Mouse (Mus musculus) midbrain, embryonic 15.5 days (tissue): ENCODE measurements around the gene Afdn. TPM values are rescaled to one million over a fixed set of nuclear protein-coding genes. Genes with fewer than 3 reads are reported as not detected.
A peak's percentile ranks its signal among the peaks of the same experiment; 100 is the strongest.
"Not testable (repeated sequence)": the region's sequence is repeated elsewhere in the genome, so short reads cannot be mapped to it uniquely, and the experiment has no call there.

Source experiments
- ATAC-seq: fragments of 200-750 bp; cut with Nextera tagmentation; replicated peaks from 2 replicates; pipeline ENCODE4 v1.8.0; 2017; ENCODE audit warnings: moderate TSS enrichment
- H3K27ac ChIP-seq: fragments of 300-500 bp; sonication (generic); 2 replicates; pipeline ENCODE4 v1.5.1; 2015; ENCODE audit warnings: mild to moderate bottlenecking, inconsistent platforms
- H3K27me3 ChIP-seq: fragments of 300-500 bp; sonication (generic); replicated peaks from 2 replicates; pipeline ENCODE4 v1.6.1; 2015; ENCODE audit warnings: inconsistent platforms
- H3K36me3 ChIP-seq: fragments of 300-500 bp; sonication (generic); replicated peaks from 2 replicates; pipeline ENCODE4 v1.6.1; 2015; ENCODE audit warnings: inconsistent platforms
- H3K4me1 ChIP-seq: fragments of 300-500 bp; sonication (generic); 2 replicates; pipeline ENCODE4 v1.6.1; 2015; ENCODE audit warnings: inconsistent platforms
- H3K4me2 ChIP-seq: fragments of 300-500 bp; sonication (generic); 2 replicates; pipeline ENCODE4 v1.6.1; 2015; ENCODE audit warnings: inconsistent platforms, mild to moderate bottlenecking, moderate library complexity
- H3K4me3 ChIP-seq: fragments of 300-500 bp; sonication (generic); 2 replicates; pipeline ENCODE4 v1.5.1; 2015; ENCODE audit warnings: mild to moderate bottlenecking, inconsistent platforms
- H3K9ac ChIP-seq: fragments of 300-500 bp; sonication (generic); 2 replicates; pipeline ENCODE4 v1.6.1; 2015; ENCODE audit warnings: mild to moderate bottlenecking, inconsistent platforms
- H3K9me3 ChIP-seq: fragments of 300-500 bp; sonication (generic); 2 replicates; pipeline ENCODE4 v1.6.1; 2016; ENCODE audit warnings: inconsistent platforms
- WGBS: fragments of 180-500 bp; shearing (Covaris S2); methylation state at CpG from one replicate; pipeline ENCODE4 v1.1.7; 2015; ENCODE audit warnings: mixed read lengths; 5-methylcytosine and 5-hydroxymethylcytosine counted together
- polyA plus RNA-seq: library from polyadenylated mRNA; unstranded; fragments of >200 nt; fragmentation: Nextera tagmentation; extraction: Ambion mirVana; gene quantifications from 2 replicates; pipeline ENCODE4 v1.2.1, GENCODE M21; 2015

Afdn gene
- polyA plus RNA-seq, 1 experiment from 2014 or later, result 164 TPM

DNA sequence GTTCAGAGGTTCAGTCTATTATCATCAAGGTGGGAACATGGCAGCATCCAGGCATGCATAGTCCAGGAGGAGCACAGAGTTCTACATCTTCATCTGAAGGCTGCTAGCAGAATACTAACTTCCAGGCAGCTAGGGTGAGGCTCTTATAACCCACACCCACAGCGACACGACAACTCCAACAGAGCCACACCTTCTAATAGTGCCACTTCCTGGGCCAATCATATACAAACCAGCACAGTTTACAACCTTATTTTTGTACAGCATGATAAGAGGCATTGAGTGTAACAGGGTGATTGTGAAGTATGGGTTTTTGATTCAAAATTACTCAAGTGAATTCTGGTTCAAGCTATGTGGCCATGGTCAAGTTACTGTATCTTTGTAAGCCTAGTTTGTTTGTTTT, 29.7 kb downstream of the Afdn start:
- H3K9me3 ChIP-seq, H3K36me3 ChIP-seq, ATAC-seq, H3K27me3 ChIP-seq, H3K27ac ChIP-seq, H3K4me1 ChIP-seq, H3K4me3 ChIP-seq, H3K4me2 ChIP-seq, H3K9ac ChIP-seq: not testable (repeated sequence)
- 92% methylated on average over 2 of the region's 2 CpGs for WGBS

DNA sequence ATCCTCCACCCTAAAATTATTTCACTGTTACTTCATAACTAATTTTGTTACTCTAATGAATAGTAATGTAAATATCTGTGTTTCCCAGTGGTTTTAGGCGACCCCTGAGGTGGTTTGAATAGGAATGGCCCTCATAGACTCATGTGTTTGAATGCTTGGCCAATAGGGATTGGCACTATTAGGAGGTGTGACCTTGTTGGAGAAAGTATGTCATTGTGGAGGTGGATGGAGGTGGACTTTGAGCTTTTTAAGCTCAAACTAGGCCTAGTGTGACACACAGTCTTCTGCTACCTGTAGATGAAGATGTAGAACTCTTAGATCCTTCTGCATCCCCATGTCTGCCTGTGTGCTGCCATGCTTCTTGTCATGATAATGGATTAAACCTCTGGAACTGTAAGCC, 37.4 kb downstream of the Afdn start:
- Histone ChIP-seq H3K36me3 (no peaks in the 10 kb centered on the region), H3K4me2 (no peak overlapping the region), H3K9me3 (no peaks in the 10 kb centered on the region), H3K27ac (no peak overlapping the region), H3K9ac (no peak overlapping the region), H3K4me3 (no peak overlapping the region), H3K4me1 (no peaks in the 10 kb centered on the region), H3K27me3 (no peaks in the 10 kb centered on the region)
- 80% methylated on average over 1 of the region's 1 CpGs for WGBS
- no peak for ATAC-seq

DNA sequence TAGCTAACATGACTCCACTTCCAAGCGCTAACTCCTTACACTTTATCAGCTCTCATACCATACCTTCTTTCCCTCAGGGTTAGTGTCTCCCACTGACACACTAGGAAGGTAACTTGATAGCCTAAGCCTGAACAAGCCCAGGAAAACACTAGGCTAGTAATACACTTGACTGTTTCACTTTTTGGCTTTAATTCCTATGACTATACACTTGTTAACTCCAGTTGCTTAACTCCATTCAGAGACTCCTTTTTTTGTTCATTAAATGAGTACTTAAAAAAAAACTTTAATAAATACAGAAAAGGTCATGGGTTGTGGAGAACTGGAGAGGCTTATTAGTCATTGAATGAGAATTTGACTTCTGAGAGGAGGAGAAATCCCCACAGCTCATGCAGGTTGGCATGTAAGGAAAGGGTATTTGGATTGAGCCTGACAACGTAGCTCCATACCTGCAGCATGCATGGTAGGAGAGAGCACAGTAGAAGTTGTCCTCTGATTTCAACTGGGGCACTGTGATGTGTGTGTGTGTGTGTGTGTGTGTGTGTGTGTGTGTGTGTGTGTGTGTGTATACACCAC, 42.6 kb downstream of the Afdn start:
- Histone ChIP-seq H3K4me1 (no peaks in the 10 kb centered on the region), H3K4me2 (no peak overlapping the region), H3K9ac (no peak overlapping the region), H3K27me3 (no peaks in the 10 kb centered on the region), H3K36me3 (peaks cover 6% of the 10 kb centered on the region), H3K9me3 (no peaks in the 10 kb centered on the region), H3K27ac (no peak overlapping the region), H3K4me3 (no peak overlapping the region)
- 79% methylated on average over 2 of the region's 2 CpGs for WGBS
- ATAC-seq, result no peak

DNA sequence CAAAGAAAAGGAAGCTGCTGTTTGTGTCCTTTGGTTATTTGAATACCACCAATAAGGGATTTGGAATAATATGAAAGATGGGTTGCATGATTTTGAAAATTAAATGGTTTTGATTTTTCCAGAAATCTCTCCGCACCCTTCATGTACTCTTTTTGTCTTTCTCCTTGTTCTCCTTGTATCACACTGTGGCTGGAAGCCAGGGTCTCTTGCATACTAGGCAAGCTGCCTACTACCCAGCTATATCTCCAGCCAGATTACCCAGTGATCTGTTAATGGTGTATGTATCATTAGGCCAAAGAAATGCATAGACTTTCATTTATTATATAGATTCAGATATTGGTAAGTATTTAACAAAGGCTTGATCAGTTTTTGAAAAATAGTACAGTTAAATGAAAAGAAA, 45.7 kb downstream of the Afdn start:
- H3K36me3 ChIP-seq, result peaks cover 16% of the 10 kb centered on the region
- ATAC-seq, result no peak
- WGBS, result 96% methylated on average over 1 of the region's 1 CpGs

DNA sequence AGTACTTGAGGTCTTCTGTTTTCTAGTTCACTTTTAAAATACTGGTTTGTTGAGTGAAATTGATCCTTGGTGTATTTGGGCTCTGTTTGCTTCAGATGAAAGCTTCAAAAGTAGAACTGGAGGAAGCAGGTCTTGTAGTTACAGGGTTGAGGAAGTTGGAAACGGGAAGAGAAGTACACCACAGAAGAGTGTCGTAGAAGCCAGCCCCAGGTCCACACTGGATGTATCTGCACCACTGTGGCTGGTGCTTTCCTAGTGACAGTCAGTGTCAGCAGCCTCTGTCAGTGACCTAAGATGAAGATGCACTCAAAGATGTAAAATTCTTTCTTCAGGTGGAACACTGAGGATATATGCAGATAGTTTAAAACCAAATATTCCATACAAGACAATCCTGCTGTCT, 57.5 kb downstream of the Afdn start:
- no peaks in the 10 kb centered on the region for H3K4me1 ChIP-seq
- ATAC-seq, result no peak
- WGBS, result 92% methylated on average over 2 of the region's 2 CpGs
- no peaks in the 10 kb centered on the region for H3K27me3 ChIP-seq
- no peak overlapping the region for H3K4me2 ChIP-seq
- peaks cover 3% of the 10 kb centered on the region; the same call in 1 of the 2 replicates for H3K36me3 ChIP-seq
- H3K9ac ChIP-seq, result no peak overlapping the region
- H3K4me3 ChIP-seq, result no peak overlapping the region
- no peaks in the 10 kb centered on the region for H3K9me3 ChIP-seq
- H3K27ac ChIP-seq, result no peak overlapping the region

More for the DNA sequence above, 45.7 kb downstream of the Afdn start:
- Histone ChIP-seq H3K9ac (no peak overlapping the region), H3K4me3 (no peak overlapping the region), H3K27ac (no peak overlapping the region), H3K27me3 (no peaks in the 10 kb centered on the region), H3K4me1 (no peaks in the 10 kb centered on the region), H3K4me2 (no peak overlapping the region), H3K9me3 (no peaks in the 10 kb centered on the region)

DNA sequence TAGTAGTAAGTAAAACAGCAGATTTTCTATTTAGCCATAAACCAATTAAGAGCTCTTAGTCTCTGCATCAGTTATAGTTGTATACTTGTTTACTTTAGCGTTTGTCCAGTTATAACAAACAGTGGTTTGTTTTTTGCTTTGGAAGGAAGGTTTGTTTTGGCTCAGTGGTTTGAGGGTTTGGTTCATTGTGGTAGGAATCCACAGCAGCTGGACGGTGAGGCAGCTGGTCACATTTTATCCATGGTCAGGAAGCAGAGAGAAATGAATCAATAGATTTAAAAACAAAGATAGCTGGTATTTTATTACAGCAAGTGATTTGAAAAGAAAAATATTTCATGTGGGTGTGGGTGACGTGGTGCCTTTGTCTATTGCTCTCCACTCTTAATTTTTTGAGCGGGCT, 59.0 kb downstream of the Afdn start:
- H3K4me3 ChIP-seq, result no peak overlapping the region
- H3K36me3 ChIP-seq, result 0 out of 2 replicates have a peak, but pooled peaks cover 3% of the 10 kb centered on the region
- WGBS, result 96% methylated on average over 4 of the region's 4 CpGs

DNA sequence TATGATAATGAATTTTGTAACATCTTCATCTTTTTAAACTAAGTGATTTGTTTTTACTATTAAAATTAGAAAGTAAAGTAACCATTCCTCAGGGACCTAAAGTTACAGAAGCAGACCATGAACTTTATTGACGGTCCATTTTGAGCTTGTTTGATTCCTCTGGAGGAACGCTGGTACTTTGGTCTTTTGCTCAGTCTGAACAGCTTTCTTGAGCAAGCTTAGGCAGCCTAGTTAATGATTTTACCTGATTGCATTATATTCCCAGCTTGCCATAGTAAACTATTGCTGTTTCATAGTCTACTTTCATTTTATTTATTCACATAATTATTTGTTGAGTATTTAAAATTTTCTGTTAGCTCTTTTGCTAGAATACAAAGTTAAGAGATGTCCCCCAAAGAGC, 60.3 kb downstream of the Afdn start:
- no peak overlapping the region for H3K4me2 ChIP-seq
- H3K27ac ChIP-seq, result no peak overlapping the region
- ATAC-seq, result no peak
- H3K36me3 ChIP-seq, result 0 out of 2 replicates have a peak, but pooled peaks cover 3% of the 10 kb centered on the region
- no peaks in the 10 kb centered on the region for H3K4me1 ChIP-seq
- no peak overlapping the region for H3K4me3 ChIP-seq
- H3K9ac ChIP-seq, result no peak overlapping the region
- no peaks in the 10 kb centered on the region for H3K9me3 ChIP-seq
- WGBS, result 98% methylated on average over 2 of the region's 2 CpGs
- no peaks in the 10 kb centered on the region for H3K27me3 ChIP-seq

More for the DNA sequence above, 59.0 kb downstream of the Afdn start:
- H3K27me3 ChIP-seq, result no peaks in the 10 kb centered on the region
- no peak for ATAC-seq
- H3K9me3 ChIP-seq, result no peaks in the 10 kb centered on the region
- H3K4me2 ChIP-seq, result no peak overlapping the region
- H3K4me1 ChIP-seq, result no peaks in the 10 kb centered on the region
- H3K27ac ChIP-seq, result no peak overlapping the region
- H3K9ac ChIP-seq, result no peak overlapping the region

DNA sequence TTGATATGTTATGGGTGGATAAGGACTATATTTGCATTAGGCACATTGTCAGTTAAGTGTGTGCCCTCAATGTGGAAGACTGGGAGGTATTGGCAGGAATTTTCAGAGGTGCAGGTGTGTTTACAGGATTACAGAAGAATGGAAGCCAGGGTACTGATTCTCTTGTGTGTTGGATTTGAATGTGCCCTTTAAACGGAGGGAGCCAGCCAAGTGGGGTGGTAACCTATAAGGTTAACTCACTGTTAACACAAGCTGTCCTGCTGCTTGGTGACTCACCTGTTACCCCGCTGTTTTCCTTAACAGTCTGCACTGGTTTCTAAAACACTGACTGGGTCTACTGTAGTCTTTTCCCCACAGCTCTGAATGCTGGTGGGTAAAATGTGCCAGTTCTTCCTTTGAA, 65.1 kb downstream of the Afdn start:
- H3K4me2 ChIP-seq, result no peak overlapping the region
- H3K9ac ChIP-seq, result no peak overlapping the region
- no peaks in the 10 kb centered on the region for H3K9me3 ChIP-seq
- no peaks in the 10 kb centered on the region for H3K4me1 ChIP-seq
- 88% methylated on average over 2 of the region's 2 CpGs for WGBS
- H3K36me3 ChIP-seq, result peaks cover 13% of the 10 kb centered on the region; the same call in 1 of the 2 replicates
- no peak overlapping the region for H3K27ac ChIP-seq
- ATAC-seq, result no peak
- H3K4me3 ChIP-seq, result no peak overlapping the region
- no peaks in the 10 kb centered on the region for H3K27me3 ChIP-seq

DNA sequence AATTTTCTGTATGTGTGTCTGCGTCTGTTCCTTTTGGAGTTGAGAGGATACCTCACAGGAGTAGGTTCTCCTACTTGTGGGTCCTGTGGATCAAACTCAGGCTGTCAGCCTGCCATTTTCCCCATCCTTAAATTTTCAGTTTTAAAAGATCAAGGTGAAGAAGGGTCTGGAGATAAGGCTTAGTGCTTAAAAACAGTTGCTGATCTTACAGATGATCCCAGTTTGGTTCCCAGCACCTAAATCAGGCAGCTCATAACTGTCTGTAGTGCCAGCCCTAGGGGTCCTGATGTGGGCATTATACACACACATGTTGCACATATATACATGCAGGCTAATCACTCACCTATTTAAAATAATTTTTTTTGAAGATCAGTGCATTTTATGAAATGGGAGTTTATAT, 69.9 kb downstream of the Afdn start:
- H3K4me3 ChIP-seq, result no peak overlapping the region
- H3K4me1 ChIP-seq, result no peaks in the 10 kb centered on the region
- ATAC-seq, result no peak
- H3K4me2 ChIP-seq, result no peak overlapping the region
- H3K9ac ChIP-seq, result no peak overlapping the region
- H3K27me3 ChIP-seq, result no peaks in the 10 kb centered on the region
- no peaks in the 10 kb centered on the region for H3K9me3 ChIP-seq
- peaks cover 35% of the 10 kb centered on the region for H3K36me3 ChIP-seq
- no peak overlapping the region for H3K27ac ChIP-seq
- 94% methylated on average over 1 of the region's 1 CpGs for WGBS

DNA sequence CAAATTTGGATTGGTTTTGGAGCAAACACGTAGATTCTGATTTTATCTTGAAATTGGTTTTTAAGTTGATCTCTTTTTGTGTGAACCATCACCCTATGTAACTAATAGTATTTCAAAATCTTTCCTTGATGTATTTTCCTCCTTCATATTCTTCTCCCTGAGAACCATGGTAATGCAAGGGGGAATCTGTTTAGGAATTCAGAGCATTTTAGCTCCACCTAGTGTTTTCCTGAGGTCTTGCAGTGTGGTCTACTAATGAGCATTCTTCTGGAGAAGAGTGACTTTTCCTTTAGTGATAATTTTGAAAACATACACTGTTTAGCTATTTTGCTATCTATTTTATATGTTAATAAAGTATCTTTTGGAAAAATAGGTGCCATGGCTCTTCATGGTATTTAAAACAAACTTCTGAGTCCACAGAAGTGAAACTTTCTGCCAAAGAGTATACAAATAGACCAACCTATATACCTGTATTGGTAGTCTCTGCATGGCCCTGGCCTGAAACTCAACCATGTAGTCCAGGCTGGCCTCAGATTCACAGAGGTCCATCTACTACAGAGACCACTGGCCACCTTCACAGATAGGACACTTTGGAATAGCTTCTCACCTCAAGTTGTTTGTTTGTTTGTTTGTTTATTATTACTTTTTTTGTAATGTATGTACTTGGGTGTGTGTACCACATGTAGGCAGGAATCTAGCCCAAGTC, 70.5 kb downstream of the Afdn start:
- no peak overlapping the region for H3K9ac ChIP-seq
- peaks cover 36% of the 10 kb centered on the region for H3K36me3 ChIP-seq
- WGBS, result 85% methylated on average over 1 of the region's 1 CpGs
- no peak overlapping the region for H3K4me2 ChIP-seq
- H3K4me3 ChIP-seq, result no peak overlapping the region
- no peaks in the 10 kb centered on the region for H3K4me1 ChIP-seq
- no peak overlapping the region for H3K27ac ChIP-seq
- no peaks in the 10 kb centered on the region for H3K9me3 ChIP-seq
- peak; percentile 57 for ATAC-seq
- H3K27me3 ChIP-seq, result no peaks in the 10 kb centered on the region

DNA sequence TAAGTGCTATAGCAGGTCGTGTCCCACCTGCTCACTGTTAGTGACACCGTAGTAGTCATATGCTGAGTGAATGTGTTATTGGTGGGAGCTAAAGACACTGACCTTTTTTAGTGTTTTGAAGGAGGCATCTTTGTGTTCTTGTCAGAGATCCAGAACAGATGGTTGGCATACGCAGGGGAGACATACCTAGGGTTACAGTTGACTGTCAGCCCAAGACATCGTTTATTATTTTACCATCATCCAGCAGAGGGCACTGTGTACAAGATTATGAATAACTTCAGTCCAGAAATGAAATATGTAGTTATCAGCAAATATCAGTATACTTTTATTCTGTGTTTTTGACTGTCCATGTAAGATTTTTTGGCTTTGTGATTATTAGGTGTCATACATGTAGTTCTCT, 75.5 kb downstream of the Afdn start:
- Histone ChIP-seq H3K36me3 (peaks cover 27% of the 10 kb centered on the region; the same call in 1 of the 2 replicates), H3K4me3 (no peak overlapping the region), H3K4me2 (no peak overlapping the region), H3K9ac (no peak overlapping the region), H3K27me3 (no peaks in the 10 kb centered on the region), H3K4me1 (no peaks in the 10 kb centered on the region), H3K27ac (no peak overlapping the region), H3K9me3 (no peaks in the 10 kb centered on the region)
- 86% methylated on average over 4 of the region's 4 CpGs for whole genome bisulfite sequencing
- peak; percentile 53; the same call in 1 of the 2 replicates for ATAC-seq

DNA sequence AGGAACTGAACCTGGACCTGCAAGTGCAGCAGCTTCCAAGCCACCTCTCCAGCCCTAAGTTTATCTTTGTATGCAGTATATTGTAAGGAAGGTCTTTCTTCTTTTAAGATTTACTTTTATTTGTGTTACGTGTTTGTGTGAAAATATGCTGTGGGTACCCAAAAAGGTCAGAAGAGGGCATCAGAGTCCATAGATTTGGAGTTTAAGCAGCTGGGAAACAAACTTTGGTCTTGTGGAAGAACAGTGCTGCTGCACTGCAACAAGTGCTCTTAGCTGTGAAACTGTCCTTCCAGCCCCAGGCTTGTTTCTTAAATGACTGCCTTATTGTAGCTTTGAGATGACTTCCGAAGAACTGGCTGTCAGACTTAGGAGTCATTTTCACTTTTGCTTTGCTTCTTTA, 89.8 kb downstream of the Afdn start:
- no peaks in the 10 kb centered on the region for H3K9me3 ChIP-seq
- H3K4me3 ChIP-seq, result no peak overlapping the region
- WGBS, result 90% methylated on average over 2 of the region's 2 CpGs
- no peaks in the 10 kb centered on the region for H3K4me1 ChIP-seq
- no peak overlapping the region for H3K9ac ChIP-seq
- no peaks in the 10 kb centered on the region for H3K27me3 ChIP-seq
- H3K27ac ChIP-seq, result no peak overlapping the region
- peaks cover 43% of the 10 kb centered on the region; the same call in 1 of the 2 replicates for H3K36me3 ChIP-seq
- ATAC-seq, result no peak
- H3K4me2 ChIP-seq, result no peak overlapping the region

DNA sequence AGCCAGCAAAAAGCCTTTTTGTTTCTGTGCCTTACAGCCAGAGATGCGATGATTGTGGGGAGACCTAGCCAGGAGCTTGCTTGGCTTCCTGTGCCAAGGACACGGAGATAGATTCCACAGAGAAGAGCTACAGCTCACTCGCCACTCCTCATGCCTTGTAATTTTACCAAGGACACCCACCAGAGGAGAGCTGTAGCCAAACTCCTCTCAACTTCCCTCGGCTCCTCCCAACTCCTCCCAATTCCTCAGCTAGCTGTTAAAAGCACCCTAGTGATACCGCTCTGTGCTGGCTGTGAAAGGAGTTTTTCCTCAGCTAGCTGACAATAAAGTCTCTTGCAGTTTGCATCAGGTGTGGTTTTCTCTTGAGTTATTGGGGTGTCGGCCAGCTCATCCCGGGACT, 93.5 kb downstream of the Afdn start:
- H3K4me2 ChIP-seq, H3K27me3 ChIP-seq, H3K9ac ChIP-seq, H3K9me3 ChIP-seq, H3K4me1 ChIP-seq, ATAC-seq, H3K4me3 ChIP-seq, H3K27ac ChIP-seq: not testable (repeated sequence)
- peaks cover 52% of the 10 kb centered on the region for H3K36me3 ChIP-seq
- WGBS, result 73% methylated on average over 7 of the region's 7 CpGs
